Mouse (Mus musculus) ES-Bruce4 (cell line): ENCODE measurements around the gene Sept3. TPM values are rescaled to one million over a fixed set of nuclear protein-coding genes. Genes with fewer than 3 reads are reported as not detected.

Source experiments
- H3K27ac ChIP-seq: 2 replicates; pipeline ENCODE4 v1.5.1; 2012; ENCODE audit warnings: low read length, inconsistent platforms; ENCODE audit not compliant: insufficient read depth
- H3K27me3 ChIP-seq: 2 replicates; pipeline ENCODE4 v1.6.1; 2012; ENCODE audit warnings: mild to moderate bottlenecking, low read length, inconsistent platforms; ENCODE audit not compliant: control insufficient read depth, poor library complexity, insufficient read depth, severe bottlenecking
- H3K36me3 ChIP-seq: 2 replicates; pipeline ENCODE4 v1.6.1; 2012; ENCODE audit warnings: inconsistent platforms, mild to moderate bottlenecking, low read length, moderate library complexity; ENCODE audit not compliant: control insufficient read depth, poor library complexity, insufficient read depth, severe bottlenecking
- H3K4me1 ChIP-seq: one replicate; pipeline ENCODE4 v1.8.1; 2011; ENCODE audit warnings: low read length; ENCODE audit not compliant: control insufficient read depth, insufficient read depth
- H3K4me3 ChIP-seq: 2 replicates; pipeline ENCODE4 v1.5.1; 2011; ENCODE audit warnings: low read depth, mild to moderate bottlenecking, low read length
- H3K9ac ChIP-seq: 2 replicates; pipeline ENCODE4 v1.6.1; 2012; ENCODE audit warnings: low read depth, mild to moderate bottlenecking, inconsistent platforms; ENCODE audit not compliant: poor library complexity, severe bottlenecking
- H3K9me3 ChIP-seq: replicated peaks from 2 replicates; pipeline ENCODE4 v1.6.1; 2012; ENCODE audit warnings: mild to moderate bottlenecking, low read length, inconsistent platforms; ENCODE audit not compliant: control insufficient read depth, poor library complexity, insufficient read depth, severe bottlenecking
- CTCF ChIP-seq: IDR thresholded peaks from one replicate; pipeline ENCODE4 v1.8.1; 2011; ENCODE audit warnings: low read depth, low read length
- EP300 ChIP-seq: IDR thresholded peaks from 2 replicates; pipeline ENCODE4 v1.6.1; 2011; ENCODE audit warnings: low read depth, low read length; ENCODE audit not compliant: insufficient read depth
- POLR2A ChIP-seq: IDR thresholded peaks from one replicate; pipeline ENCODE4 v1.8.1; 2011; ENCODE audit warnings: low read length; ENCODE audit not compliant: insufficient read depth
- polyA plus RNA-seq: library from polyadenylated mRNA; stranded (reverse); fragments of >200 nt; gene quantifications from 2 replicates; pipeline ENCODE4 v1.2.4, GENCODE M21; 2011; ENCODE audit warnings: low read depth; ENCODE audit not compliant: missing spikeins, insufficient read depth, insufficient read length

Gene Sept3
- polyA plus RNA-seq, 1 experiment = 9.7 TPM

DNA sequence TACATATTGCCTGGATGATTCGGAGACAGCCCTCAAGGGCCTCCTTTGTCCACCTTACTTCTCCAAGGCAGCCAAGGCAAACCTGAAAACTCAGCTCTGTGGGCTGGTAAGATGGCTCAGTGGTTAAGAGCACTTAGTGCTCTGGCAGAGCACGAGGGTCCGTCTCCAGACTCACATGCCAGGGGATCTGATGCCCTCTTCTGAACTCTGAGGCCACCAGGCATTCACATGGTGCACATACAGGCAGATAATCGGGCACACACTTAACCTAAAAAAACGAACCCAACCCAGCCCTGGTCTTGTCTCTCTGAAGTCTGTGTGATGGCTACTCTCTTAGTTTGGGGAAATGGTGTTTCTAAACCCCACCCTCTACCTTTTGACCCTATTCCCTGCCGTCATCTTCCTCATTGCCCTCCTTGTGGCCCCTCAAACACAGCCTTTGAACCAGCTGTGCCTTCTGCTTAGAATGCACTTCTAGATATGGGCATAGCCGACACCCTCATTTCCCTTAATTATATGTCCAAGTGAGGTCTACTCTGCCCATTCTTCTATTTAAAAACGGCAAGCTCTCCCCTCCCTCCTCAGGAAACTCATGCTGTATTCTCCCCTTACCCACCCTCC is 65.1 kb downstream of the Sept3 start:
- TF ChIP-seq CTCF = no peak
- no peak for TF ChIP-seq POLR2A
- H3K27ac ChIP-seq = no peak overlapping the region
- H3K9me3 ChIP-seq = no peaks in the 10 kb centered on the region
- no peak overlapping the region for H3K9ac ChIP-seq
- H3K27me3 ChIP-seq = no peaks in the 10 kb centered on the region
- H3K4me1 ChIP-seq = peaks cover 4% of the 10 kb centered on the region
- peaks cover 5% of the 10 kb centered on the region; the same call in 1 of the 2 replicates for H3K36me3 ChIP-seq
- no peak overlapping the region for H3K4me3 ChIP-seq

DNA sequence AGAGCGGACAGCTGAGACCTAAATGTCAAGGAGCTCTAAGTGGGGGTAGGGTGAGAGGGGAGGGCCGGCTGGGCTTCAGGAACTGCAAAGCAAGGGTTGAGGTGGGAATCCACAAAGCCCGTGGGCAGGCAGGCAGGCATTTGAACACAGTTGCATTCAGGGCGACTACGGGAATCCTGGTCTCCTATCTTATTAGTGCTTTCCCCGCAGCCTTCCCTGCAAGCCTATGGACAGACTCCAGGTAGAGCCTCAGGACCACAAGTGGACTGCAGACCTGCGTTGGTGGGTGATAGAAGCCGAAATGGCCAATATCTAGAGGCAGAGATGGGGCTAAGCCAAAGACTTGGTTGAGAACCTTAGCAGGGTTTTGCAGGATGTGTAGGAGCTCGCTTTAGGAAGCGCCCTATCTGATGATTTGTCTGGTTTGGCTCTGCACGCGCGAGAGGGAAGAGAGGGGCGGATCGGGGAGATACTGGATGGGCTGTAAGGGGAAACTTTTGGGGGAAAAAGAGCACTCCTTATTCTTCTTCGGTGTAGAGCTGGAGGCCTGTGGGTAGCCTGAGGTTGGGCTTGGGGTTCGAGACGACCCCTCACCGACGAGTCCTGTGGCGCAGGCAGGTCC is 65.8 kb downstream of the Sept3 start:
- no peak for TF ChIP-seq CTCF
- TF ChIP-seq POLR2A = no peak
- TF ChIP-seq EP300 = no peak
- H3K4me3 ChIP-seq = peak overlapping the region; percentile 45

DNA sequence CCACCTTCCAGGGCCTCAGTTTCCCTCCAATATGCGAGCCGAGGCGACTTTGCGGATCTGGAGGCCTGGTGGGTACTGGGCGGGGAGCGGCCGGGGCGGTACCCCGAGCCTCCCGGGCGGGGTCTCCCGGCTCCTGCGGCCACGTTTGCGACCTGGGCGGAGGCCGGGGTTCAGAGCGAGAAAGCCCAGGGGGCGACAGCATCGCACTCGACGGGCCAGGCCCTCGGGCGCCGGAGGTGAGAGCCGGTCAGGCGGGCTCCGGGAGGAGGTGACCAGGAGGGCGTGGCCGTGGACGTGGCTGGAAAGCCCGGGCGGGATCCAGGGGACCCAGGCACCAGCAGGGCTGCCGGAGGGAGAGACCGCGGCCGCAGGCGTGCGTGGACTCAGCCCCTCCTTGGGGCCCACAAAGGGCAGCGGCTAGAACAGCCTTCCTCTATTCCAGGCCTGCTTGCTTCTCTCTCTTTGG is 66.4 kb downstream of the Sept3 start:
- H3K9ac ChIP-seq = peak overlapping the region; percentile 56
- peaks cover 4% of the 10 kb centered on the region for H3K4me1 ChIP-seq

More for the DNA sequence above, 65.8 kb downstream of the Sept3 start:
- Histone ChIP-seq H3K9me3 (no peaks in the 10 kb centered on the region), H3K9ac (peak overlapping the region; percentile 56), H3K27ac (no peak overlapping the region), H3K4me1 (peaks cover 4% of the 10 kb centered on the region), H3K36me3 (peaks cover 2% of the 10 kb centered on the region; the same call in 1 of the 2 replicates), H3K27me3 (no peaks in the 10 kb centered on the region)

DNA sequence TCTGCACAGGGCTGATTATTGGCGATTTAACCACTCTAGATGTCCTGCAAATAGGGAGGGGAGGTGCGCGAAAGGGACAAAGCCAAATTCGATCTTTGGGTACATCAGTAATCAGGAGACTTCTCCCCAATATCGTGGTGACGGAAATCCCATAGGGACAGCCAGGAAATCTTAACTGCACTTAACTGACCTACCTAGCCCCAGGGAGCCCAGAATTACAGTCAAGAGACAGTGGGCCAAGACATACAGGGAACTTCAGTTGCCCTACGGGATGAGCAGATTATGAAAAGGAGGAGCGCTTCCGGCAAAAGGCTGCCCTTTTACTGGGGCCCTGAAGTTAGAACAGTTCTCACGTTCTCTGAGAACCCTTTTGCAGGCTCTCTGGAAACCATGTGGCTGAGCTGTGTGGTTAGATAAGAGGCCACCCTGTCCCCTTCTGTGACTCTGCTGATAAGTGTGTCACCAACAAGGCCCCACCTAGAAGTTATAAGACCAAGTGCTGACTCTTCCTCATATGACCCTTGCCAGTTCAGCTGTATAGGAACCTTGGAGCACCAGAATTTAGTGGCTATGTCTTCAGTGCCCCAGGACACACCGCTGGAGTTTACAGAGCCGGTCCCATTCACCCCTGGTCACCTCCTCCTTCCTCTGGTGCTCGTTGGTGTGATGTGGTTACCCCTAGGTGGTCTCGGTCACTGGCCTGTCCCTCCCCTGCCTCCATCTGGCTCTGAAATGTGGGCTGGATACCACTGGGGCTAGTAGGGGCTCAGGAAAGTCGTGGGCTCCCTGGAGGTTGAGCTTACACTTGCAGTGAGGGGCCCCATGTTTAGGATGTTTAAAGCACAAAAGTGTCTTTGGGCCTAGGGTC is 67.2 kb downstream of the Sept3 start:
- H3K9me3 ChIP-seq = no peaks in the 10 kb centered on the region
- no peak for TF ChIP-seq POLR2A
- no peak for TF ChIP-seq EP300
- TF ChIP-seq CTCF = no peak
- H3K36me3 ChIP-seq = no peaks in the 10 kb centered on the region
- H3K9ac ChIP-seq = peak overlapping the region; percentile 56
- no peak overlapping the region for H3K27ac ChIP-seq
- no peaks in the 10 kb centered on the region for H3K27me3 ChIP-seq
- peaks cover 4% of the 10 kb centered on the region for H3K4me1 ChIP-seq
- peak overlapping the region; percentile 31 for H3K4me3 ChIP-seq

More for the DNA sequence above, 66.4 kb downstream of the Sept3 start:
- Histone ChIP-seq H3K9me3 (no peaks in the 10 kb centered on the region), H3K4me3 (peak overlapping the region; percentile 45), H3K27me3 (no peaks in the 10 kb centered on the region), H3K27ac (no peak overlapping the region), H3K36me3 (no peaks in the 10 kb centered on the region)
- TF ChIP-seq EP300 (no peak), CTCF (no peak), POLR2A (no peak)

DNA sequence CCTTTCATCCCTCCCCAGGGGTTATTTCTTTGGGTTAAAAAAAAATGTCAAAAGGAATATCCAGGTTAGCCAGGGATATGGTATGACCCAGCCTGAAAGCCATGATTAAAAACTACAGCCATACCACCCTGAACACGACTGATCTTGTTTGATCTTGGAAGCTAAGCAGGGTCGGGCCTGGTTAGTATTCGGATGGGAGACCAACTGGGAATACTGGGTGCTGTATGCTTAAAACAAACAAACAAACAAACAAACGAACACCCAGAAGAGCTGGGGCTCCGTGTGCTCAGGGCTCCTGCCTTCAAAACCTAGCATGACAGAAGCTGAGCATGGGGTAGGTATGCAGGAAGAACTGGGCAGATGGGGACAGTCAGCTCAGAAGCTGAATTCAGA is 67.8 kb downstream of the Sept3 start:
- no peak overlapping the region for H3K4me3 ChIP-seq
- no peak overlapping the region for H3K27ac ChIP-seq
- H3K4me1 ChIP-seq = peaks cover 6% of the 10 kb centered on the region
- H3K9me3 ChIP-seq = no peaks in the 10 kb centered on the region
- H3K27me3 ChIP-seq = no peaks in the 10 kb centered on the region
- no peak overlapping the region for H3K9ac ChIP-seq
- no peak for TF ChIP-seq EP300
- no peak for TF ChIP-seq POLR2A
- TF ChIP-seq CTCF = no peak
- H3K36me3 ChIP-seq = no peaks in the 10 kb centered on the region
